9 mouse cellular contexts compared by ENCODE assay signal in the genomic region with DNA sequence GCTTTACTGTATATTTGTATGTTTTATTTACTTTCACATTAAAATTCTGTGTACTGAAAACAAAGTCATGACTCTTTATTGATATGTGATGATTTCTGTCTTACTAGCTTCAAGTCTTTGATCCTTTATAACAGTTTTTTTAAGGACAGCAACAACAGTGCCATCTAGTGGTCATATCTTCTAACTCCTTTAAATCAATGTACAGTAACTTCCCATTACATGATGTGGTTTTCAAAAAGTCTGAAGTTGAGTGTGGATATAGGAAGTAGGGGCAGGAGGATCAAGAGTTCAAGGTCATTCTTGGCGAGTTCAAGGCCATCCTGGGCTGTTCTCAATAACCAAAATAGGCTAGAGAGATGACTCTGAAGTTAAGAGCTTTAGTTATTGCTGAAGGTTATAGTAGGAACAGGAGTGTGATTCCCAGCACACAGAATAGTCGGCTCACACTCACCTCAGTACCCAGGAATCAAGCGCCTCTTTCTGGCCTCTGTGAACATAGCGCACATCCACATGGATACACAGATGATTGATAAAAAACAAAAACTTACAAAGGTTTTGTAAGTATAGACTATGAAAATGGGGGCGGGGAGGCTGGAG. TPM values are rescaled to one million over a fixed set of nuclear protein-coding genes. Genes with fewer than 3 reads are reported as not detected.
DNase-seq lines count a peak whose midpoint lies in the region; ATAC-seq and TF ChIP-seq lines count a peak whose summit lies in the region.
"Had no signal": no experiment of that assay in that cellular context is flagged by ENCODE, and none has a peak within 500 bp of the region (broad histone marks: within the 10 kb centered on the region; RNA-seq: fewer than 3 reads in every experiment).

No protein-coding gene starts in this region.

- ATAC-seq in forebrain, embryonic 13.5 days = peak; percentile 51
- no peak for ATAC-seq in liver, postnatal 0 days
- ATAC-seq in liver, embryonic 12.5 days = no peak
- ATAC-seq in intestine, embryonic 16.5 days = peak; percentile 11; the same call in 1 of the 2 replicates

- no peak overlapping the region for H3K4me3 ChIP-seq in forebrain, embryonic 13.5 days
- H3K4me3 ChIP-seq in forebrain, embryonic 10.5 days = no peak overlapping the region
- H3K4me3 ChIP-seq in liver, postnatal 0 days (ENCODE audit: low read depth, low read length) = no peak overlapping the region
- H3K4me3 ChIP-seq in liver, embryonic 12.5 days = no peak overlapping the region
- no peak overlapping the region for H3K4me3 ChIP-seq in intestine, embryonic 16.5 days (ENCODE audit: low read length)
- H3K4me3 ChIP-seq: liver, embryonic 13.5 days had no signal

- H3K36me3 ChIP-seq in forebrain, embryonic 13.5 days (ENCODE audit: poor library complexity, severe bottlenecking) = peaks cover 6% of the 10 kb centered on the region; the same call in 1 of the 2 replicates
- peaks cover 51% of the 10 kb centered on the region for H3K36me3 ChIP-seq in forebrain, embryonic 10.5 days (replicated peaks)
- peaks cover 9% of the 10 kb centered on the region for H3K36me3 ChIP-seq in liver, postnatal 0 days (replicated peaks; ENCODE audit: insufficient read depth, low read length)
- peaks cover 5% of the 10 kb centered on the region; the same call in 1 of the 2 replicates for H3K36me3 ChIP-seq in liver, embryonic 12.5 days
- H3K36me3 ChIP-seq in intestine, embryonic 16.5 days (ENCODE audit: control insufficient read depth, insufficient read depth, low read length) = no peaks in the 10 kb centered on the region
- H3K36me3 ChIP-seq: liver, embryonic 13.5 days had no signal

- no peak overlapping the region for H3K4me2 ChIP-seq in forebrain, embryonic 13.5 days
- H3K4me2 ChIP-seq in liver, postnatal 0 days (ENCODE audit: low read depth, low read length) = no peak overlapping the region
- H3K4me2 ChIP-seq in liver, embryonic 12.5 days = no peak overlapping the region
- no peak overlapping the region for H3K4me2 ChIP-seq in intestine, embryonic 16.5 days (ENCODE audit: low read depth, low read length)
- H3K4me2 ChIP-seq: liver, embryonic 13.5 days had no signal

- WGBS in forebrain, embryonic 13.5 days = 81% methylated on average over 5 of the region's 5 CpGs
- WGBS in forebrain, embryonic 10.5 days = 81% methylated on average over 5 of the region's 5 CpGs
- WGBS in liver, postnatal 0 days (ENCODE audit: insufficient replicate concordance) = 74% methylated on average over 5 of the region's 5 CpGs
- 65% methylated on average over 5 of the region's 5 CpGs for WGBS in liver, embryonic 12.5 days (ENCODE audit: insufficient replicate concordance)
- 79% methylated on average over 5 of the region's 5 CpGs for WGBS in intestine, embryonic 16.5 days

- no peaks in the 10 kb centered on the region for H3K9me3 ChIP-seq in forebrain, embryonic 13.5 days (replicated peaks)
- no peaks in the 10 kb centered on the region for H3K9me3 ChIP-seq in forebrain, embryonic 10.5 days
- H3K9me3 ChIP-seq in liver, postnatal 0 days (ENCODE audit: low read length) = no peaks in the 10 kb centered on the region
- H3K9me3 ChIP-seq in liver, embryonic 12.5 days (replicated peaks) = no peaks in the 10 kb centered on the region
- no peaks in the 10 kb centered on the region for H3K9me3 ChIP-seq in intestine, embryonic 16.5 days (ENCODE audit: control insufficient read depth, low read length)
- H3K9me3 ChIP-seq: liver, embryonic 13.5 days had no signal

- H3K4me1 ChIP-seq in forebrain, embryonic 13.5 days = no peaks in the 10 kb centered on the region
- no peaks in the 10 kb centered on the region for H3K4me1 ChIP-seq in forebrain, embryonic 10.5 days
- no peaks in the 10 kb centered on the region for H3K4me1 ChIP-seq in liver, postnatal 0 days (ENCODE audit: insufficient read depth)
- no peaks in the 10 kb centered on the region for H3K4me1 ChIP-seq in liver, embryonic 12.5 days
- H3K4me1 ChIP-seq in intestine, embryonic 16.5 days (ENCODE audit: control insufficient read depth, insufficient read depth, low read length) = no peaks in the 10 kb centered on the region
- H3K4me1 ChIP-seq: liver, embryonic 13.5 days had no signal

- no peak overlapping the region for H3K9ac ChIP-seq in forebrain, embryonic 13.5 days
- H3K9ac ChIP-seq in liver, postnatal 0 days (replicated peaks) = no peak overlapping the region
- no peak overlapping the region for H3K9ac ChIP-seq in liver, embryonic 12.5 days
- H3K9ac ChIP-seq in intestine, embryonic 16.5 days (ENCODE audit: low read depth, low read length) = no peak overlapping the region
- H3K9ac ChIP-seq: liver, embryonic 13.5 days had no signal

- TF ChIP-seq EP300 in liver, postnatal 0 days (IDR thresholded peaks at IDR 0.05; ENCODE audit: low read depth) = no peak

- TF ChIP-seq CTCF in liver, postnatal 0 days (IDR thresholded peaks at IDR 0.05; ENCODE audit: low read depth) = peak; percentile 84

- H3K27me3 ChIP-seq in forebrain, embryonic 13.5 days = no peaks in the 10 kb centered on the region
- no peaks in the 10 kb centered on the region for H3K27me3 ChIP-seq in forebrain, embryonic 10.5 days (ENCODE audit: poor library complexity, severe bottlenecking)
- H3K27me3 ChIP-seq in liver, postnatal 0 days (ENCODE audit: insufficient read depth, low read length) = no peaks in the 10 kb centered on the region
- no peaks in the 10 kb centered on the region for H3K27me3 ChIP-seq in liver, embryonic 12.5 days (replicated peaks)
- no peaks in the 10 kb centered on the region for H3K27me3 ChIP-seq in intestine, embryonic 16.5 days (replicated peaks; ENCODE audit: control insufficient read depth, insufficient read depth, low read length)
- H3K27me3 ChIP-seq: liver, embryonic 13.5 days had no signal

- DNase-seq in forebrain, embryonic 10.5 days (ENCODE audit: extremely low spot score, low spot score) = no peak
- no peak for DNase-seq in liver, postnatal 0 days
- peak; percentile 48 for DNase-seq in c-Kit-positive CD71-negative TER-119-negative erythroid progenitor cells, embryonic 14.5 days (ENCODE audit: low read depth)
- no peak for DNase-seq in right cerebral cortex, postnatal 36 days (ENCODE audit: low spot score in 2 of 2)
- no peak for DNase-seq in thymus, postnatal 25 days
- DNase-seq: liver, embryonic 13.5 days had no signal

- no peak overlapping the region for H3K27ac ChIP-seq in forebrain, embryonic 13.5 days
- H3K27ac ChIP-seq in forebrain, embryonic 10.5 days = no peak overlapping the region
- no peak overlapping the region for H3K27ac ChIP-seq in liver, postnatal 0 days (ENCODE audit: low read depth)
- H3K27ac ChIP-seq in liver, embryonic 12.5 days = no peak overlapping the region
- H3K27ac ChIP-seq in intestine, embryonic 16.5 days (ENCODE audit: low read length) = no peak overlapping the region
- H3K27ac ChIP-seq: liver, embryonic 13.5 days had no signal

RNA-seq across cellular contexts. Expression of gene D230025D16Rik, which starts 6.9 kb away (rescaled TPM):
- 25.2 and 26.4 TPM in 2 replicates for polyA plus RNA-seq in forebrain, embryonic 13.5 days (2015; fragmentation: Nextera tagmentation; extraction: Ambion mirVana)
- 23.0 and 24.4 TPM in 2 replicates for polyA plus RNA-seq in forebrain, embryonic 10.5 days (2016; fragmentation: Nextera tagmentation; extraction: Ambion mirVana)
- polyA plus RNA-seq in liver, postnatal 0 days (2015; fragmentation: Nextera tagmentation; extraction: Ambion mirVana) = 24.2 and 30.9 TPM in 2 replicates
- 16.7 and 18.8 TPM in 2 replicates for polyA plus RNA-seq in liver, embryonic 12.5 days (2016; fragmentation: Nextera tagmentation; extraction: Ambion mirVana)
- polyA plus RNA-seq in intestine, embryonic 16.5 days (2015; fragmentation: Nextera tagmentation; extraction: Ambion mirVana) = 20.6 and 21.7 TPM in 2 replicates

RNA-seq across cellular contexts. Expression of gene B3gnt9, which starts 36.9 kb away (rescaled TPM):
- 1.3 and 2.4 TPM in 2 replicates for polyA plus RNA-seq in forebrain, embryonic 13.5 days (2015; fragmentation: Nextera tagmentation; extraction: Ambion mirVana)
- 1.4 and 2.1 TPM in 2 replicates for polyA plus RNA-seq in forebrain, embryonic 10.5 days (2016; fragmentation: Nextera tagmentation; extraction: Ambion mirVana)
- 1.6 and 2.0 TPM in 2 replicates for polyA plus RNA-seq in liver, postnatal 0 days (2015; fragmentation: Nextera tagmentation; extraction: Ambion mirVana)
- 3.5 and 3.6 TPM in 2 replicates for polyA plus RNA-seq in liver, embryonic 12.5 days (2016; fragmentation: Nextera tagmentation; extraction: Ambion mirVana)
- 16.2 and 17.5 TPM in 2 replicates for polyA plus RNA-seq in intestine, embryonic 16.5 days (2015; fragmentation: Nextera tagmentation; extraction: Ambion mirVana)

RNA-seq across cellular contexts. Expression of gene Tradd, which starts 46.4 kb away (rescaled TPM):
- 13.2 and 13.3 TPM in 2 replicates for polyA plus RNA-seq in forebrain, embryonic 13.5 days (2015; fragmentation: Nextera tagmentation; extraction: Ambion mirVana)
- polyA plus RNA-seq in forebrain, embryonic 10.5 days (2016; fragmentation: Nextera tagmentation; extraction: Ambion mirVana) = 13.4 and 13.9 TPM in 2 replicates
- polyA plus RNA-seq in liver, postnatal 0 days (2015; fragmentation: Nextera tagmentation; extraction: Ambion mirVana) = 14.3 and 15.1 TPM in 2 replicates
- polyA plus RNA-seq in liver, embryonic 12.5 days (2016; fragmentation: Nextera tagmentation; extraction: Ambion mirVana) = 17.7 and 18.3 TPM in 2 replicates
- 44.9 and 46.0 TPM in 2 replicates for polyA plus RNA-seq in intestine, embryonic 16.5 days (2015; fragmentation: Nextera tagmentation; extraction: Ambion mirVana)

RNA-seq across cellular contexts. Expression of gene Fbxl8, which starts 46.4 kb away (rescaled TPM):
- polyA plus RNA-seq in forebrain, embryonic 13.5 days (2015; fragmentation: Nextera tagmentation; extraction: Ambion mirVana) = 0.44 and 0.58 TPM in 2 replicates
- 0.55 and 0.91 TPM in 2 replicates for polyA plus RNA-seq in forebrain, embryonic 10.5 days (2016; fragmentation: Nextera tagmentation; extraction: Ambion mirVana)
- polyA plus RNA-seq in liver, postnatal 0 days (2015; fragmentation: Nextera tagmentation; extraction: Ambion mirVana) = 0.95 and 1.2 TPM in 2 replicates
- polyA plus RNA-seq in liver, embryonic 12.5 days (2016; fragmentation: Nextera tagmentation; extraction: Ambion mirVana) = 1.2 and 1.5 TPM in 2 replicates
- polyA plus RNA-seq in intestine, embryonic 16.5 days (2015; fragmentation: Nextera tagmentation; extraction: Ambion mirVana) = 6.0 and 6.8 TPM in 2 replicates

RNA-seq across cellular contexts. Expression of gene Cbfb, which starts 47.5 kb away (rescaled TPM):
- polyA plus RNA-seq in forebrain, embryonic 13.5 days (2015; fragmentation: Nextera tagmentation; extraction: Ambion mirVana) = 38.3 and 40.1 TPM in 2 replicates
- polyA plus RNA-seq in forebrain, embryonic 10.5 days (2016; fragmentation: Nextera tagmentation; extraction: Ambion mirVana) = 51.8 and 52.1 TPM in 2 replicates
- 10.6 and 10.7 TPM in 2 replicates for polyA plus RNA-seq in liver, postnatal 0 days (2015; fragmentation: Nextera tagmentation; extraction: Ambion mirVana)
- 19.1 and 19.6 TPM in 2 replicates for polyA plus RNA-seq in liver, embryonic 12.5 days (2016; fragmentation: Nextera tagmentation; extraction: Ambion mirVana)
- polyA plus RNA-seq in intestine, embryonic 16.5 days (2015; fragmentation: Nextera tagmentation; extraction: Ambion mirVana) = 27.4 and 28.2 TPM in 2 replicates

Comparison
In these comparisons a context has a peak if more than half of its experiments do, and no peak if none do; other contexts are left out.
1. ATAC-seq: peak in forebrain, embryonic 13.5 days (single experiment) and intestine, embryonic 16.5 days (single experiment); none in liver, postnatal 0 days (single experiment) and liver, embryonic 12.5 days (single experiment).